Mouse (Mus musculus) stomach, embryonic 14.5 days (tissue): Measurements from ENCODE around the gene Inpp5d. TPM values are rescaled to one million over a fixed set of nuclear protein-coding genes. Genes with fewer than 3 reads are reported as not detected.
"Not testable (repeated sequence)": the region's sequence is repeated elsewhere in the genome, so short reads cannot be mapped to it uniquely, and the experiment has no call there.

Experiments
- ATAC-seq: fragments of 200-750 bp; cut with Nextera tagmentation; 2 replicates; pipeline ENCODE4 v1.8.0; 2017; ENCODE audit warnings: low read depth, moderate TSS enrichment; ENCODE audit not compliant: insufficient number of reproducible peaks, insufficient read depth, low FRiP score
- H3K27ac ChIP-seq: fragments of 300-500 bp; sonication (generic); 2 replicates; pipeline ENCODE4 v1.5.1; 2014; ENCODE audit warnings: mild to moderate bottlenecking, low read length, moderate library complexity, mixed read lengths
- H3K27me3 ChIP-seq: fragments of 300-500 bp; sonication (generic); 2 replicates; pipeline ENCODE4 v1.6.1; 2014; ENCODE audit warnings: low read length, control low read depth, mixed read lengths; ENCODE audit not compliant: control insufficient read depth, insufficient read depth
- H3K36me3 ChIP-seq: fragments of 300-500 bp; sonication (generic); 2 replicates; pipeline ENCODE4 v1.6.1; 2014; ENCODE audit warnings: mild to moderate bottlenecking, control low read depth, low read length, moderate library complexity, mixed read lengths; ENCODE audit not compliant: control insufficient read depth, insufficient read depth
- H3K4me1 ChIP-seq: fragments of 300-500 bp; sonication (generic); 2 replicates; pipeline ENCODE4 v1.6.1; 2014; ENCODE audit warnings: low read length, control low read depth, mixed read lengths; ENCODE audit not compliant: control insufficient read depth, insufficient read depth
- H3K4me2 ChIP-seq: fragments of 300-500 bp; sonication (generic); replicated peaks from 2 replicates; pipeline ENCODE4 v1.6.1; 2014; ENCODE audit warnings: low read depth, low read length, control low read depth
- H3K4me3 ChIP-seq: fragments of 300-500 bp; sonication (generic); 2 replicates; pipeline ENCODE4 v1.5.1; 2014; ENCODE audit warnings: low read depth, low read length, control low read depth
- H3K9ac ChIP-seq: fragments of 300-500 bp; sonication (generic); replicated peaks from 2 replicates; pipeline ENCODE4 v1.6.1; 2014; ENCODE audit warnings: low read depth, mild to moderate bottlenecking, control low read depth, low read length, moderate library complexity, mixed read lengths
- H3K9me3 ChIP-seq: fragments of 300-500 bp; sonication (generic); 2 replicates; pipeline ENCODE4 v1.6.1; 2016; ENCODE audit warnings: low read depth, low read length, control low read depth; ENCODE audit not compliant: control insufficient read depth
- WGBS: fragments of 180-500 bp; shearing (Covaris S2); extraction: QIAGEN DNeasy Blood & Tissue Kit; methylation state at CpG from one replicate; pipeline ENCODE4 v1.1.7; 2014; 5-methylcytosine and 5-hydroxymethylcytosine counted together
- polyA plus RNA-seq: library from polyadenylated mRNA; unstranded; fragments of >200 nt; fragmentation: Nextera tagmentation; extraction: Ambion mirVana; gene quantifications from 2 replicates; pipeline ENCODE4 v1.2.1, GENCODE M21; 2014

Gene Inpp5d
- polyA plus RNA-seq, 1 experiment from 2014 or later: 5.3 TPM

GRCm38 (mm10) chr1:87671483-87671882 is 51.4 kb downstream of the Inpp5d start:
- H3K9me3 ChIP-seq: no peaks in the 10 kb centered on the region
- H3K4me1 ChIP-seq: no peaks in the 10 kb centered on the region
- H3K27ac ChIP-seq: no peak overlapping the region
- no peak for ATAC-seq
- H3K4me2 ChIP-seq: no peak overlapping the region
- H3K9ac ChIP-seq: no peak overlapping the region
- WGBS: 48% methylated on average over 4 of the region's 4 CpGs
- H3K36me3 ChIP-seq: no peaks in the 10 kb centered on the region
- no peaks in the 10 kb centered on the region for H3K27me3 ChIP-seq
- no peak overlapping the region for H3K4me3 ChIP-seq

DNA sequence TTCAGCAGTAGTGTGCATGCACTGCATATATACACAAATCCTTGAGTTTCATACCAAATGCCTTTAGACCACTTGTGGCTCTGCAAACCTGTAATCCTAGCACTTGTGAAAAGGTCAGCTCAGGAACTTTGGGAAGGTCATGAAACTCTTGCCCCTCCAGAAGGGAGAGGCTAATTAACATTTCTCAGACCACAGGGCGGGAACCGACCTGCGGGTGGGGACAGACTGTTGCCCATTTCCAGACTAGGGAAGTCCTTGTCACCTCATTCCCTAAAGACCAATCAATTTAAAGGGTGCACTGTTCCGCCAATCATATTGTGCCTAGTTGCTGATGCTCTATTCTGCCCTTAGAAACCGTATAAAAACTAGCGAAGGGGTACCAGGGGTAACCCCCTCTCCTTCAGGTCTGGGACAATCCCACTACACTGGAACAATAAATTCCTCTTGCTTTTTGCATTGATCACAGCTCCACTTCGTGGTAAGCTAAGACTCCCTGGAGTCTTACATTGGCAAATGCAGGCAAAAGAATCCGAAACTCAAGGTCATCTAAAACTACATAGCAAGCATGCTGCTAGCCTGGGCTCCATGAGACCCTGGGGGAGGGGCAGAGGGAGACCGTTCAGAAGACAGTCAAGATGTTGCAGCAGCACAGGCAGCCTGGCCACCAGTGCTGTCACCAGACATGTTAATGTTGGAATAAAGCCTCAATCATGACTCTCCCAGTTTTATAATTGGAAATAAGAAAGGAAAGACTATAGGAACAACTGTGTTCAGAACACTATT is 53.9 kb downstream of the Inpp5d start:
- Histone ChIP-seq H3K4me2 (no peak overlapping the region), H3K9me3 (no peaks in the 10 kb centered on the region), H3K27me3 (no peaks in the 10 kb centered on the region), H3K4me1 (no peaks in the 10 kb centered on the region), H3K9ac (no peak overlapping the region), H3K36me3 (no peaks in the 10 kb centered on the region), H3K4me3 (no peak overlapping the region), H3K27ac (no peak overlapping the region)
- whole genome bisulfite sequencing: 76% methylated on average over 9 of the region's 9 CpGs
- ATAC-seq: no peak

- no peak overlapping the region for H3K4me3 ChIP-seq
- H3K27me3 ChIP-seq: no peaks in the 10 kb centered on the region
- H3K36me3 ChIP-seq: no peaks in the 10 kb centered on the region
- no peak overlapping the region for H3K9ac ChIP-seq
- ATAC-seq: no peak
- H3K27ac ChIP-seq: no peak overlapping the region
- H3K4me2 ChIP-seq: no peak overlapping the region
- no peaks in the 10 kb centered on the region for H3K4me1 ChIP-seq
- no peaks in the 10 kb centered on the region for H3K9me3 ChIP-seq
- WGBS: 75% methylated on average over 6 of the region's 6 CpGs
These were observed 55.9 kb downstream of the Inpp5d start for GRCm38 (mm10) chr1:87676006-87676405.

GRCm38 (mm10) chr1:87679089-87679488 is 59.0 kb downstream of the Inpp5d start:
- H3K4me2 ChIP-seq: no peak overlapping the region
- H3K4me1 ChIP-seq: no peaks in the 10 kb centered on the region
- no peak overlapping the region for H3K9ac ChIP-seq
- H3K36me3 ChIP-seq: no peaks in the 10 kb centered on the region
- no peak overlapping the region for H3K4me3 ChIP-seq
- H3K9me3 ChIP-seq: no peaks in the 10 kb centered on the region
- 78% methylated on average over 5 of the region's 5 CpGs for WGBS
- H3K27me3 ChIP-seq: no peaks in the 10 kb centered on the region
- no peak overlapping the region for H3K27ac ChIP-seq
- ATAC-seq: no peak

DNA sequence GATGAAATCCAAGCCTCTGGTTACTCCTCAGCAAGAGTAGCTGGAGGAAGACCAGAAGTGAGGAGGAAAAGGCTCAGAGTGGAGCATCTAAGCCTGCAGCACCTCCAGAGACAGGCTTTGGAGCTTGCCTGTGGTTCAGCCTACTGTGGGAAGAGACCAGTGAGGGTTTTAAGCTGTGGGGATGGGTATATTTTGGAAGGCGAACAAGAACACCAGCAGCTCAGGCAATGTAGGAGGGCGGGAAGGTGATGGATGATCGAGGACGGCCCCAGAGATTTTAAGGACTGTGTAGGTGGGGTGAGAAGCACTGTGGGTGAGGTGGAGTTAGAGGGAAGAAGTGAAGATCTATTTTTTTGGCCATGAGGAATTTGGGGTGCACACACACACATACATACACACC is 60.8 kb downstream of the Inpp5d start:
- WGBS: 86% methylated on average over 4 of the region's 4 CpGs
- Histone ChIP-seq H3K27me3 (no peaks in the 10 kb centered on the region), H3K4me3 (no peak overlapping the region), H3K4me2 (no peak overlapping the region), H3K4me1 (no peaks in the 10 kb centered on the region), H3K9ac (no peak overlapping the region), H3K9me3 (no peaks in the 10 kb centered on the region), H3K36me3 (no peaks in the 10 kb centered on the region), H3K27ac (no peak overlapping the region)
- no peak for ATAC-seq

DNA sequence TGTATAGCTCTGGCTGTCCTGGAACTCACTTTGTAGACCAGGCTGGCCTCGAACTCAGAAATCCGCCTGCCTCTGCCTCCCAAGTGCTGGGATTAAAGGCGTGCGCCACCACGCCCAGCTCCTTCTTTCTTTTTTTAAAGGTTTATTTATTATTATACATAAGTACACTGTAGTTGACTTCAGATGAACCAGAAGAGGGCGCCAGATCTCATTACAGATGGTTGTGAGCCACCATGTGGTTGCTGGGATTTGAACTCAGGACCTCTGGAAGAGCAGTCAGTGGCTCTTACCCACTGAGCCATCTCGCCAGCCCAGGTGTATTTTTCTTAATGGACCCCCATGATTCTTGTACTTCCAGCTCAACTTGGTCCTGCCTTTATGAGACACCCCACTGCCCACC is 62.4 kb downstream of the Inpp5d start:
- not testable (repeated sequence) for H3K4me1 ChIP-seq

DNA sequence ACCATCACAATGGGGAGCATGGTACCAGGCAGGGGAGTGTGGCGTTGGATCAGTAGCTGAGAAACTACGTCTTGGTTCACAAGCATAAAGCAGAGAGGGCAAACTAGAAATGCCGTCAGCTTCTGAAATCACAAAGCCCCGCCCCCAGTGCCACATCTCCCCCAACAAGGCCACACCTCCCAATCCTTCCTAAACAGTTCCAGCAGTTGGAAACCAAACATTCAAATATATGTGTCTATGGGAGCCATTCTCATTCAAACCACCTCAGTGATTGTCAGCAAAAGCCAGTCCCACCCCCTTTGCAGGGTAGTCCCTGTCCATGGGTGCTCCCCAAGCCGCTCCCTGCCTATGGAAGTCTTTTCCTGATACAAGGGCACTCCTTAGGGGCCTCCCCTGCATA is 64.0 kb downstream of the Inpp5d start:
- no peak overlapping the region for H3K4me2 ChIP-seq
- no peaks in the 10 kb centered on the region for H3K36me3 ChIP-seq
- H3K27ac ChIP-seq: no peak overlapping the region
- ATAC-seq: no peak
- no peaks in the 10 kb centered on the region for H3K27me3 ChIP-seq
- 89% methylated on average over 5 of the region's 5 CpGs for WGBS
- H3K4me1 ChIP-seq: no peaks in the 10 kb centered on the region
- H3K9ac ChIP-seq: no peak overlapping the region
- no peak overlapping the region for H3K4me3 ChIP-seq
- no peaks in the 10 kb centered on the region for H3K9me3 ChIP-seq

More for the DNA sequence above, 62.4 kb downstream of the Inpp5d start:
- H3K4me3 ChIP-seq, H3K27me3 ChIP-seq, H3K36me3 ChIP-seq, H3K27ac ChIP-seq, H3K4me2 ChIP-seq, ATAC-seq, H3K9me3 ChIP-seq, H3K9ac ChIP-seq: not testable (repeated sequence)
- 79% methylated on average over 7 of the region's 7 CpGs for WGBS

- 92% methylated on average over 3 of the region's 3 CpGs for WGBS
These were observed 64.7 kb downstream of the Inpp5d start for GRCm38 (mm10) chr1:87684791-87685190.

DNA sequence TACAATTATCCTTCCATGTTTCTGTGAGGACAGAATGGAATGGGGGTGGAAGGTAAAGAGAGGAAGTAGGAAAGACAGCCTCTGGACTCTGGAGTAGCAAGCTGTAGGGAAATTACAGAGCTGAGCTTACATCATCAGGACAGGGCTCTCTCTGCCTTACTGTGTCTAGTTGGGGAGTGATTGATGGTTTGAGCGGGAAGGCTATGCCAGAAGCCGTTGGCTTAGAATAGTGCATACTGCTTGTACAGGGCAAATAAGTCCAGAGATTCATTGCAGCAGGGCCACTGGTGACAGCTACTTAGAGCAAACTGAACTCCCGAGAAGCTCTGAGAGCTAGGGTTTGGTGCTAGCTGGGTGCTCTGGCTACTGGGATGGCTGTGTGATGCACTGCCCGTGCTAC is 66.2 kb downstream of the Inpp5d start:
- no peaks in the 10 kb centered on the region for H3K9me3 ChIP-seq
- H3K4me2 ChIP-seq: no peak overlapping the region
- no peak overlapping the region for H3K4me3 ChIP-seq
- H3K36me3 ChIP-seq: no peaks in the 10 kb centered on the region
- H3K9ac ChIP-seq: no peak overlapping the region
- no peak overlapping the region for H3K27ac ChIP-seq
- no peaks in the 10 kb centered on the region for H3K27me3 ChIP-seq
- no peaks in the 10 kb centered on the region for H3K4me1 ChIP-seq
- peak; percentile 14; the same call in 1 of the 2 replicates for ATAC-seq
- WGBS: 27% methylated on average over 4 of the region's 4 CpGs

More at GRCm38 (mm10) chr1:87684791-87685190, 64.7 kb downstream of the Inpp5d start:
- Histone ChIP-seq H3K27ac (no peak overlapping the region), H3K9ac (no peak overlapping the region), H3K9me3 (no peaks in the 10 kb centered on the region), H3K4me3 (no peak overlapping the region), H3K27me3 (no peaks in the 10 kb centered on the region), H3K4me2 (no peak overlapping the region), H3K4me1 (no peaks in the 10 kb centered on the region), H3K36me3 (no peaks in the 10 kb centered on the region)
- ATAC-seq: no peak
